Mouse (Mus musculus): Measurements from ENCODE around the gene Mul1. TPM values are rescaled to one million over a fixed set of nuclear protein-coding genes. Genes with fewer than 3 reads are reported as not detected.
A peak's percentile ranks its signal among the peaks of the same experiment; 100 is the strongest.

Mul1 gene
- total and polyA plus RNA-seq, 2 experiments from 2014 or later = 17.6 to 32.6 TPM

GRCm38 (mm10) chr4:138453753-138454570, 19.5 kb downstream of the Mul1 start, which contains the start of gene Camk2n1:
Gene Camk2n1 (plus strand): TSS chr4:138454314.
- peaks cover 7% of the 10 kb centered on the region; the same call in 1 of the 2 replicates for H3K4me1 ChIP-seq (ENCODE audit: insufficient read depth, low read length)
- 0% methylated on average over 26 of the region's 64 CpGs for WGBS
- H3K36me3 ChIP-seq (ENCODE audit: insufficient read depth, low read length) = no peaks in the 10 kb centered on the region
- peak within 1 kb of the TSS; percentile 95 for H3K4me2 ChIP-seq (ENCODE audit: low read depth, low read length, poor library complexity, severe bottlenecking)
- peak within 1 kb of the TSS; percentile 98 for H3K4me3 ChIP-seq (ENCODE audit: low read depth, low read length)
- H3K9ac ChIP-seq (replicated peaks; ENCODE audit: low read length, poor library complexity, severe bottlenecking) = peak within 1 kb of the TSS; percentile 84
- no peak for TF ChIP-seq CTCF (IDR thresholded peaks at IDR 0.05)
- ATAC-seq (ENCODE audit: low FRiP score) (peak; percentile 80), DNase-seq (ENCODE audit: low spot score) (peak; percentile 83)
- peak within 1 kb of the TSS; percentile 97 for H3K27ac ChIP-seq (ENCODE audit: low read depth, low read length)
- no peaks in the 10 kb centered on the region for H3K27me3 ChIP-seq (ENCODE audit: insufficient read depth, low read length)
- H3K9me3 ChIP-seq (ENCODE audit: low read length) = no peaks in the 10 kb centered on the region

GRCm38 (mm10) chr4:138454571-138455140, 20.2 kb downstream of the Mul1 start:
- H3K9me3 ChIP-seq (ENCODE audit: low read length) = no peaks in the 10 kb centered on the region
- peak overlapping the region; percentile 97 for H3K27ac ChIP-seq (ENCODE audit: low read depth, low read length)
- peak overlapping the region; percentile 84 for H3K9ac ChIP-seq (replicated peaks; ENCODE audit: low read length, poor library complexity, severe bottlenecking)
- no peak for TF ChIP-seq CTCF (IDR thresholded peaks at IDR 0.05)
- peak overlapping the region; percentile 98 for H3K4me3 ChIP-seq (ENCODE audit: low read depth, low read length)
- peaks cover 9% of the 10 kb centered on the region; the same call in 1 of the 2 replicates for H3K4me1 ChIP-seq (ENCODE audit: insufficient read depth, low read length)
- peak overlapping the region; percentile 95 for H3K4me2 ChIP-seq (ENCODE audit: low read depth, low read length, poor library complexity, severe bottlenecking)
- ATAC-seq (ENCODE audit: low FRiP score) (peak; percentile 63), DNase-seq (ENCODE audit: low spot score) (peak; percentile 73)
- H3K36me3 ChIP-seq (ENCODE audit: insufficient read depth, low read length) = no peaks in the 10 kb centered on the region
- no peaks in the 10 kb centered on the region for H3K27me3 ChIP-seq (ENCODE audit: insufficient read depth, low read length)
- WGBS = 2% methylated on average over 66 of the region's 78 CpGs

GRCm38 (mm10) chr4:138455141-138455955, 20.9 kb downstream of the Mul1 start:
- Histone ChIP-seq H3K9me3 (ENCODE audit: low read length) (no peaks in the 10 kb centered on the region), H3K27me3 (ENCODE audit: insufficient read depth, low read length) (no peaks in the 10 kb centered on the region), H3K9ac (replicated peaks; ENCODE audit: low read length, poor library complexity, severe bottlenecking) (peak overlapping the region; percentile 84), H3K27ac (ENCODE audit: low read depth, low read length) (peak overlapping the region; percentile 97), H3K4me1 (ENCODE audit: insufficient read depth, low read length) (peaks cover 9% of the 10 kb centered on the region; the same call in 1 of the 2 replicates), H3K4me3 (ENCODE audit: low read depth, low read length) (peak overlapping the region; percentile 98), H3K4me2 (ENCODE audit: low read depth, low read length, poor library complexity, severe bottlenecking) (peak overlapping the region; percentile 95), H3K36me3 (ENCODE audit: insufficient read depth, low read length) (no peaks in the 10 kb centered on the region)
- no peak for ATAC-seq (ENCODE audit: low FRiP score)
- TF ChIP-seq CTCF (IDR thresholded peaks at IDR 0.05) = no peak
- WGBS = 2% methylated on average over 57 of the region's 58 CpGs
- DNase-seq (ENCODE audit: low spot score) = peak; percentile 62

GRCm38 (mm10) chr4:138455956-138456341, 21.5 kb downstream of the Mul1 start:
- TF ChIP-seq CTCF (IDR thresholded peaks at IDR 0.05) = no peak
- DNase-seq (ENCODE audit: low spot score) (no peak), ATAC-seq (ENCODE audit: low FRiP score) (no peak)
- no peaks in the 10 kb centered on the region for H3K9me3 ChIP-seq (ENCODE audit: low read length)
- H3K4me2 ChIP-seq (ENCODE audit: low read depth, low read length, poor library complexity, severe bottlenecking) = peak overlapping the region; percentile 95
- peak overlapping the region; percentile 98 for H3K4me3 ChIP-seq (ENCODE audit: low read depth, low read length)
- H3K36me3 ChIP-seq (ENCODE audit: insufficient read depth, low read length) = no peaks in the 10 kb centered on the region
- no peaks in the 10 kb centered on the region for H3K27me3 ChIP-seq (ENCODE audit: insufficient read depth, low read length)
- H3K9ac ChIP-seq (replicated peaks; ENCODE audit: low read length, poor library complexity, severe bottlenecking) = peak overlapping the region; percentile 84
- peak overlapping the region; percentile 97 for H3K27ac ChIP-seq (ENCODE audit: low read depth, low read length)
- WGBS = 3% methylated on average over 15 of the region's 17 CpGs
- H3K4me1 ChIP-seq (ENCODE audit: insufficient read depth, low read length) = peaks cover 9% of the 10 kb centered on the region; the same call in 1 of the 2 replicates

GRCm38 (mm10) chr4:138456536-138456935, 22.1 kb downstream of the Mul1 start:
- Histone ChIP-seq H3K4me3 (ENCODE audit: low read depth, low read length) (peak overlapping the region; percentile 98), H3K4me2 (ENCODE audit: low read depth, low read length, poor library complexity, severe bottlenecking) (peak overlapping the region; percentile 95), H3K27ac (ENCODE audit: low read depth, low read length) (peak overlapping the region; percentile 97), H3K27me3 (ENCODE audit: insufficient read depth, low read length) (no peaks in the 10 kb centered on the region), H3K36me3 (ENCODE audit: insufficient read depth, low read length) (no peaks in the 10 kb centered on the region), H3K9me3 (ENCODE audit: low read length) (no peaks in the 10 kb centered on the region), H3K4me1 (ENCODE audit: insufficient read depth, low read length) (peaks cover 9% of the 10 kb centered on the region; the same call in 1 of the 2 replicates), H3K9ac (replicated peaks; ENCODE audit: low read length, poor library complexity, severe bottlenecking) (peak overlapping the region; percentile 84)
- DNase-seq (ENCODE audit: low spot score) = no peak
- peak; percentile 27; the same call in 1 of the 2 replicates for TF ChIP-seq CTCF (IDR thresholded peaks at IDR 0.05)
- WGBS = 4% methylated on average over 8 of the region's 8 CpGs
- ATAC-seq (ENCODE audit: low FRiP score) = no peak
